Mouse (Mus musculus): ENCODE measurements around the gene Nup98. TPM values are rescaled to one million over a fixed set of nuclear protein-coding genes. Genes with fewer than 3 reads are reported as not detected.

Gene Nup98
- total and polyA plus RNA-seq, 2 experiments from 2014 or later, result 11.0 to 37.1 TPM

DNA sequence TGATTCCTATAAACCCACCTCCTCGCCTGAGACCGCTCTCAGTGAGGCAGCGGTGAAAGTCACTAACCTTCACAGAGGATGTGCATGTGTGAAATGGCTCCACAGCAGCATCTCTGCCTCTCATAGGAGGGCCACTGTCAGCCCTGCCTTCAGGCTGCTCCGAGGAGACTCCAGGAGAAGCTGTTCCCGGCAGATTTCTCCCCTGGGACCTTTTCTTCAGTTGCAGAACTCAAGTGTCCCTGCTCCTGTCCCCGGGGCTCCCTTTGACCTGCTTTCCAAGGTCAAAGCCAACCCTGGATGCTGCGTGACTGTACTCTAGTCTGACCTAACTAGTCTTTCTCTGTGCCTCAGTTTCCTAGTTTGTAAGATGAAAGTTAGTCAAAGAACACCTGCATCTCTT, 100.8 kb downstream of the Nup98 start, which contains the start of gene Art5:
Gene Art5 (minus strand): TSS at position 319 of the 400 bp plus-strand sequence.
- WGBS, result 74% methylated on average over 7 of the region's 7 CpGs

DNA sequence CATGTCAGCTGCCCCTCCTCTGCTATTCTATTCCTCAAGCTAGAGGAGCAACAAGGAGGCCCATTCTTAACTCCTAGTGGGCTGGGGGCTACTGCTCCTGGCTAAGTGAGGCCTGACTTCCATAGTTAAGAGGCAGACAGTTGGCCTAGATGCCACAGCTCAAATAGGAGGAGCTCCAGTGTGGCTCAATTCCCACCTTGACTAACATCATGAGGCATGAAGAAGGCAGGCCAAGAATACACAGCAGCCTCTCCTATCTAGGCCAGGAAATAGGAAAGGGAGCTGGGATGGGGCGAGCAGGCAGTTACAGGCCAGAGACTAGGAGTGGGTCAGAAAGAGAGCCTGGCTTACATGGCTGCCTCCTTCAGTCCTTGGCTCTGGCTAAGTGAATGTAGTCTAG, 101.8 kb downstream of the Nup98 start:
- no peak for DNase-seq (ENCODE audit: low spot score)
- H3K4me3 ChIP-seq (ENCODE audit: low read length), result no peak overlapping the region
- 89% methylated on average over 1 of the region's 1 CpGs for WGBS
- no peak overlapping the region for H3K4me2 ChIP-seq (ENCODE audit: low read depth, low read length)
- H3K27me3 ChIP-seq (ENCODE audit: insufficient read depth, low read length), result no peaks in the 10 kb centered on the region
- H3K9ac ChIP-seq (replicated peaks; ENCODE audit: low read length), result no peak overlapping the region
- no peaks in the 10 kb centered on the region for H3K4me1 ChIP-seq (ENCODE audit: insufficient read depth, low read length)
- H3K9me3 ChIP-seq (ENCODE audit: low read length), result no peaks in the 10 kb centered on the region
- no peak for TF ChIP-seq CTCF (IDR thresholded peaks at IDR 0.05; ENCODE audit: low read depth)
- no peak for ATAC-seq
- H3K27ac ChIP-seq, result no peak overlapping the region
- H3K36me3 ChIP-seq (ENCODE audit: insufficient read depth, low read length), result no peaks in the 10 kb centered on the region

More for the DNA sequence above, 100.8 kb downstream of the Nup98 start, which contains the start of gene Art5:
- no peak for TF ChIP-seq CTCF (IDR thresholded peaks at IDR 0.05; ENCODE audit: low read depth)
- H3K27me3 ChIP-seq (ENCODE audit: insufficient read depth, low read length), result no peaks in the 10 kb centered on the region
- H3K9me3 ChIP-seq (ENCODE audit: low read length), result no peaks in the 10 kb centered on the region
- H3K27ac ChIP-seq, result no peak within 1 kb of the TSS
- DNase-seq (ENCODE audit: low spot score), result no peak
- H3K9ac ChIP-seq (replicated peaks; ENCODE audit: low read length), result no peak within 1 kb of the TSS
- H3K4me3 ChIP-seq (ENCODE audit: low read length), result no peak within 1 kb of the TSS
- no peak for ATAC-seq
- no peaks in the 10 kb centered on the region for H3K4me1 ChIP-seq (ENCODE audit: insufficient read depth, low read length)
- no peaks in the 10 kb centered on the region for H3K36me3 ChIP-seq (ENCODE audit: insufficient read depth, low read length)
- H3K4me2 ChIP-seq (ENCODE audit: low read depth, low read length), result no peak within 1 kb of the TSS

DNA sequence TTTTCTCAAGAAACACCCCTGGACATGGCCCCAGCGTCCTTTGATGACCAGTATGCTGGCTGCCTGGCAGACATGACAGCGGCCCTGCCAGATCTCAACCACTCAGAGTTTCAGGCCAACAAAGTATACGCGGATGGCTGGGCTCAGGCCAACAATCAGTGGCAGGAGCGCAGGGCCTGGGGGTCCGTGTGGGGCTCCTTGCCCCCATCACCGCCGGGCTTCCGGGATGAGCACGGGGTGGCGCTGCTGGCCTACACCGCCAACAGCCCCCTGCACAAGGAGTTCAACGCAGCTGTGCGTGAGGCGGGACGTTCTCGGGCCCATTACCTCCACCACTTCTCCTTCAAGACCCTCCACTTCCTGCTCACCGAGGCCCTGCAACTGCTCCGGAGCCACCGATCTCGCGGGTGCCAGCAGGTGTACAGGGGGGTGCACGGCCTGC, 103.3 kb downstream of the Nup98 start:
- Histone ChIP-seq H3K4me3 (ENCODE audit: low read length) (peak overlapping the region; percentile 14), H3K36me3 (ENCODE audit: insufficient read depth, low read length) (no peaks in the 10 kb centered on the region), H3K4me2 (ENCODE audit: low read depth, low read length) (peak overlapping the region; percentile 52), H3K9me3 (ENCODE audit: low read length) (no peaks in the 10 kb centered on the region), H3K4me1 (ENCODE audit: insufficient read depth, low read length) (no peaks in the 10 kb centered on the region), H3K27ac (no peak overlapping the region), H3K9ac (replicated peaks; ENCODE audit: low read length) (no peak overlapping the region), H3K27me3 (ENCODE audit: insufficient read depth, low read length) (no peaks in the 10 kb centered on the region)
- WGBS, result 21% methylated on average over 23 of the region's 23 CpGs
- TF ChIP-seq CTCF (IDR thresholded peaks at IDR 0.05; ENCODE audit: low read depth), result no peak
- DNase-seq (ENCODE audit: low spot score) (peak; percentile 16), ATAC-seq (peak; percentile 55)

DNA sequence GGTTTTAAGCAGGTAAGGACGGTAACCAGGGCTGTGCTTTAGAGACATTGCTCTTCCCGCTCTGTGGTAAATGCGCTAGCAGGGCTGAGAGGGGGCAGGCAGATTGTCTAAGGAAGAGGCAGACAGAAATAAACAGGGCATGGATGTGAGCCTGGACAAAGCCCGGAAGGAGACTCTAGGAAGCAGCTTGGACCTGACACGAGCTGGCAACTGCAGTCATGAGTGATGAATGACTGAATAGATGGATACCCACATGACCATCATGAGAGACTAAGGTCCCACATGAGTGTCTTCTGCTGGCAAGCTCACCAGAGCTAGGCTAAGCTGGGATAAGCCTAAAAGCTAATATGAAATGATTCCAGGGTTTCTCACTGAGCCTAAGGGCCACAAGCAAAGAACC, 105.8 kb downstream of the Nup98 start:
- no peak overlapping the region for H3K27ac ChIP-seq
- no peaks in the 10 kb centered on the region for H3K9me3 ChIP-seq (ENCODE audit: low read length)
- H3K4me3 ChIP-seq (ENCODE audit: low read length), result no peak overlapping the region
- DNase-seq (ENCODE audit: low spot score) (no peak), ATAC-seq (no peak)
- H3K4me2 ChIP-seq (ENCODE audit: low read depth, low read length), result no peak overlapping the region
- H3K4me1 ChIP-seq (ENCODE audit: insufficient read depth, low read length), result peaks cover 7% of the 10 kb centered on the region; the same call in 1 of the 2 replicates
- WGBS, result 61% methylated on average over 5 of the region's 5 CpGs
- H3K9ac ChIP-seq (replicated peaks; ENCODE audit: low read length), result no peak overlapping the region
- TF ChIP-seq CTCF (IDR thresholded peaks at IDR 0.05; ENCODE audit: low read depth), result no peak
- no peaks in the 10 kb centered on the region for H3K36me3 ChIP-seq (ENCODE audit: insufficient read depth, low read length)
- no peaks in the 10 kb centered on the region for H3K27me3 ChIP-seq (ENCODE audit: insufficient read depth, low read length)

DNA sequence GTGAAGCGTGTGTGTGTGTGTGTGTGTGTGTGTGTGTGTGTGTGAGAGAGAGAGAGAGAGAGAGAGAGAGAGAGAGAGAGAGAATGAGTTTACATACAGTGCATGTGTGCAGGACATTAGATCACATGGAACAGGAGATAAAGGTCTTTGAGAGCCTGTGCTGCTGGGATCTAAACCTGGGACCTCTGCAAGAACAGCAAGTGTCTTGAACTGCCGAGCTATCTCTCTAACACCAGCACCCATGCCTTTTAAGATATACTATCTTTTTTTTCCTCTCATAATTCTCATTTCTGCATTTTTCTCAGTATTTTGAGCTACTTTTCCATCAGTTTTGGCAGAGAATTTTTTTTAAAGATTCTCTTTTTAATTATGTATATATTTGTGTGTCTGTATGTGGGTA, 106.4 kb downstream of the Nup98 start:
- no peak for ATAC-seq
- 79% methylated on average over 2 of the region's 2 CpGs for WGBS

DNA sequence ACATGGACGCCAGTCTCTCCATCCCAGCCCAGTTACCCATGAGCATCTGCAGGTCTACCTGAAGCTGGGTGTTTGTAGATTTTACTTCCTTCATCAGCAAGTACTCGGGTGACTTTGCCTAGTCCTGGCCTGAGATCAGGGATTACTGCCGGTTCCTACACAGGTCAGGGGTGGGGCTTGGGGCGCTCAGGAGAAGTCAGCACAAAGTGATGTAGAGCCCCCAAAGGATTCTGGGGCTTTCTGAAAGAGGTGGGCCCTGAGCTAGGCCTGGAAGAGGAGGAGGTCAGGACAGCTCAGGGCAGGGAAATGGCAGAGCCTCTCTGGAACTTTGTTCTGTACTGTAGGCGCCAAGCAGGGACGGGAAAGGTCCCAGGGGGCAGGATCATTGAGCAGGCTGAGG, 107.3 kb downstream of the Nup98 start:
- Histone ChIP-seq H3K27me3 (ENCODE audit: insufficient read depth, low read length) (no peaks in the 10 kb centered on the region), H3K4me2 (ENCODE audit: low read depth, low read length) (no peak overlapping the region), H3K9me3 (ENCODE audit: low read length) (no peaks in the 10 kb centered on the region), H3K9ac (replicated peaks; ENCODE audit: low read length) (no peak overlapping the region), H3K27ac (no peak overlapping the region), H3K36me3 (ENCODE audit: insufficient read depth, low read length) (no peaks in the 10 kb centered on the region), H3K4me3 (ENCODE audit: low read length) (no peak overlapping the region), H3K4me1 (ENCODE audit: insufficient read depth, low read length) (peaks cover 7% of the 10 kb centered on the region; the same call in 1 of the 2 replicates)
- ATAC-seq (no peak), DNase-seq (ENCODE audit: low spot score) (no peak)
- whole genome bisulfite sequencing, result 49% methylated on average over 6 of the region's 6 CpGs
- TF ChIP-seq CTCF (IDR thresholded peaks at IDR 0.05; ENCODE audit: low read depth), result no peak

More for the DNA sequence above, 106.4 kb downstream of the Nup98 start:
- Histone ChIP-seq H3K9me3 (ENCODE audit: low read length) (no peaks in the 10 kb centered on the region), H3K27ac (no peak overlapping the region), H3K27me3 (ENCODE audit: insufficient read depth, low read length) (no peaks in the 10 kb centered on the region), H3K4me3 (ENCODE audit: low read length) (no peak overlapping the region), H3K9ac (replicated peaks; ENCODE audit: low read length) (no peak overlapping the region), H3K4me2 (ENCODE audit: low read depth, low read length) (no peak overlapping the region), H3K4me1 (ENCODE audit: insufficient read depth, low read length) (peaks cover 7% of the 10 kb centered on the region; the same call in 1 of the 2 replicates), H3K36me3 (ENCODE audit: insufficient read depth, low read length) (no peaks in the 10 kb centered on the region)
- no peak for TF ChIP-seq CTCF (IDR thresholded peaks at IDR 0.05; ENCODE audit: low read depth)
- no peak for DNase-seq (ENCODE audit: low spot score)

DNA sequence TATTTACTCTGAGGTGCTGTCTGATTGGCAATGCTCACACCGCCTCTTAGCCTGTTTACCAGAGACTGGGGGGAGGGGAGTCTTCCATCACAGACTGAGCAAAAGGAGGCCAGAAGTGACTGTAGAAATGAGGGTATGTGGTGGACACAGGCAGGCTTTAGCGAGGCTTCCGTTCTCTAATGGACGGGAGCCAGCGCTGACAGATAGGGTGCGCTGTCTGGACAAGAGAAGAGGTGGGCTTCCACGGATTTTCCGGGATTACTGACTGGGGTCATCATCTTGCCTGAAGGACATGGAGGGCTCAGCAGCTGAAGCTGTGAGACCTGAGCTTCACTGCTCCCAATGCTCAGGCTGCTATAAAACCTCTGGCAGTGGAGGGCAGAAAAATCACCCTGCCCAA, 107.7 kb downstream of the Nup98 start:
- Histone ChIP-seq H3K4me2 (ENCODE audit: low read depth, low read length) (no peak overlapping the region), H3K27me3 (ENCODE audit: insufficient read depth, low read length) (no peaks in the 10 kb centered on the region), H3K36me3 (ENCODE audit: insufficient read depth, low read length) (no peaks in the 10 kb centered on the region), H3K9ac (replicated peaks; ENCODE audit: low read length) (no peak overlapping the region), H3K9me3 (ENCODE audit: low read length) (no peaks in the 10 kb centered on the region), H3K4me3 (ENCODE audit: low read length) (no peak overlapping the region), H3K27ac (no peak overlapping the region), H3K4me1 (ENCODE audit: insufficient read depth, low read length) (peaks cover 7% of the 10 kb centered on the region; the same call in 1 of the 2 replicates)
- peak; percentile 23; the same call in 1 of the 2 replicates for TF ChIP-seq CTCF (IDR thresholded peaks at IDR 0.05; ENCODE audit: low read depth)
- 43% methylated on average over 8 of the region's 8 CpGs for WGBS
- no peak for ATAC-seq
- DNase-seq (ENCODE audit: low spot score), result no peak
